Mouse (Mus musculus): ENCODE data around the gene Tex13c3. TPM values are rescaled to one million over a fixed set of nuclear protein-coding genes. Genes with fewer than 3 reads are reported as not detected.
"Not testable (repeated sequence)": the region's sequence is repeated elsewhere in the genome, so short reads cannot be mapped to it uniquely, and the experiment has no call there.

Gene Tex13c3
- not detected in 2 replicates for polyA plus RNA-seq (2014; fragmentation: Nextera tagmentation; extraction: Ambion mirVana)

- not testable (repeated sequence) for ATAC-seq (ENCODE audit: insufficient read depth, low FRiP score, low TSS enrichment); H3K4me1 ChIP-seq (ENCODE audit: control insufficient read depth, insufficient read depth, low read length); H3K9ac ChIP-seq (ENCODE audit: low read length); H3K9me3 ChIP-seq (ENCODE audit: control insufficient read depth, low read length); DNase-seq (ENCODE audit: low spot score); H3K4me3 ChIP-seq (ENCODE audit: low read depth, low read length); H3K27me3 ChIP-seq (ENCODE audit: control insufficient read depth, insufficient read depth, low read length); H3K36me3 ChIP-seq (ENCODE audit: control insufficient read depth, insufficient read depth, low read length); H3K27ac ChIP-seq (ENCODE audit: low read depth, low read length); H3K4me2 ChIP-seq (ENCODE audit: low read depth)
- WGBS = 89% methylated on average over 5 of the region's 5 CpGs
These were observed at the start of gene Tex13c3 for GRCm38 (mm10) chrX:19481219-19481618. Gene Tex13c3 (minus strand): TSS chrX:19481319.

GRCm38 (mm10) chrX:19489731-19490130, 8.6 kb upstream of the Tex13c3 start:
- H3K27ac ChIP-seq (ENCODE audit: low read depth, low read length) = no peak overlapping the region
- 74% methylated on average over 4 of the region's 4 CpGs for WGBS
- H3K4me2 ChIP-seq (ENCODE audit: low read depth) = no peak overlapping the region
- H3K4me3 ChIP-seq (ENCODE audit: low read depth, low read length) = no peak overlapping the region
- H3K36me3 ChIP-seq (ENCODE audit: control insufficient read depth, insufficient read depth, low read length) = no peaks in the 10 kb centered on the region
- ATAC-seq (ENCODE audit: insufficient read depth, low FRiP score, low TSS enrichment) (no peak), DNase-seq (ENCODE audit: low spot score) (no peak)
- H3K9me3 ChIP-seq (ENCODE audit: control insufficient read depth, low read length) = no peaks in the 10 kb centered on the region
- H3K4me1 ChIP-seq (ENCODE audit: control insufficient read depth, insufficient read depth, low read length) = no peaks in the 10 kb centered on the region
- H3K27me3 ChIP-seq (ENCODE audit: control insufficient read depth, insufficient read depth, low read length) = no peaks in the 10 kb centered on the region
- no peak overlapping the region for H3K9ac ChIP-seq (ENCODE audit: low read length)
